ENCODE assay signal across 8 mouse cellular contexts in the genomic region with DNA sequence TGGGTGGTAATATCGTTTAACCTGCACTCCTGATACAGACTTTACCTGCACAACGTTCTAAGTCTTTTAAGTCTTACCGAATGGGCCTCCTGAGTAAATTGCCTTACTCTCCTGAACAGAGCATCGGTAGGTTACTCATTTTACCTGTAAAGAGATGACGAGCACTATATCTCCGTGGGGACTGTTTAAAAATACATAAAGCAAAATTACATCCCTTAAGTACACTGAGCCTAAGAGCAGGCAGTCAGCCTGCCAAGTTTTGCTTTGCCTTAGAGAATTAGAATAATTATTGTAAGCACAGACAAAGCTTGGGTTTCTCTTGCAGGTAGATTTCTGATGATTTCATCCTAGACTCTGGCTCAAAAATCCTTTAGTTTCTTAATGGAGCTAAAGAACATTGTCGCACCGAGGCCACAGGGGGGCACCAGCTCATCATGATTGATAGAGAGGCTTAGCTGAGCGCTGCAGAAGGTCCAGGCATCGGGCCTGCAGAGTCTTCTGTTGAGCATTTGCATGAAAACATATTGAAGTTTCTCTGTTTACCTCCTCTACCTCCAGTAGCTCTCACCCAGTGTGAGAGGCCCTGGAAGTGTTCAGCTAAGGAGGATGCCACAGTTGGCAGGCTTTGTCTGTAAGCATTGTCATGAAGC.
DNase-seq lines count a peak whose midpoint lies in the region; ATAC-seq and TF ChIP-seq lines count a peak whose summit lies in the region.

No protein-coding gene starts in this region.

- H3K4me1 ChIP-seq in forebrain, embryonic 11.5 days (replicated peaks; ENCODE audit: control insufficient read depth, insufficient read depth, low read length), result no peaks in the 10 kb centered on the region
- H3K4me1 ChIP-seq in intestine, embryonic 16.5 days (ENCODE audit: control insufficient read depth, insufficient read depth, low read length), result no peaks in the 10 kb centered on the region

- no peak overlapping the region for H3K9ac ChIP-seq in forebrain, embryonic 11.5 days (ENCODE audit: low read length)
- H3K9ac ChIP-seq in intestine, embryonic 16.5 days (ENCODE audit: low read depth, low read length), result no peak overlapping the region

- intact Hi-C loops in left cerebral cortex, postnatal 36 days (cut with DNase I), result no loop called here

- peak; percentile 67; the same call in 1 of the 2 replicates for ATAC-seq in forebrain, embryonic 11.5 days (replicated peaks; ENCODE audit: low FRiP score)
- ATAC-seq in intestine, embryonic 16.5 days, result peak; percentile 56; the same call in 1 of the 2 replicates

- WGBS in forebrain, embryonic 11.5 days, result 50% methylated on average over 10 of the region's 10 CpGs
- 41% methylated on average over 10 of the region's 10 CpGs for WGBS in intestine, embryonic 16.5 days

- H3K4me2 ChIP-seq in forebrain, embryonic 11.5 days (ENCODE audit: low read depth, low read length, severe bottlenecking), result no peak overlapping the region
- no peak overlapping the region for H3K4me2 ChIP-seq in intestine, embryonic 16.5 days (ENCODE audit: low read depth, low read length)

- no peak for TF ChIP-seq POLR2A in brain, embryonic 14.5 days (IDR thresholded peaks at IDR 0.05; ENCODE audit: borderline replicate concordance, extremely low read depth, insufficient read depth, insufficient read length, poor library complexity, severe bottlenecking)

- H3K27me3 ChIP-seq in forebrain, embryonic 11.5 days (ENCODE audit: control insufficient read depth, insufficient read depth, low read length), result no peaks in the 10 kb centered on the region
- H3K27me3 ChIP-seq in intestine, embryonic 16.5 days (replicated peaks; ENCODE audit: control insufficient read depth, insufficient read depth, low read length), result no peaks in the 10 kb centered on the region

- peak; percentile 80 for TF ChIP-seq CTCF in brain, embryonic 14.5 days (IDR thresholded peaks at IDR 0.05; ENCODE audit: borderline replicate concordance, extremely low read depth, insufficient read depth, insufficient read length)

- no peak overlapping the region for H3K4me3 ChIP-seq in forebrain, embryonic 11.5 days (ENCODE audit: low read depth, low read length)
- no peak overlapping the region for H3K4me3 ChIP-seq in intestine, embryonic 16.5 days (ENCODE audit: low read length)

- no peaks in the 10 kb centered on the region for H3K9me3 ChIP-seq in forebrain, embryonic 11.5 days (ENCODE audit: control insufficient read depth, low read length)
- no peaks in the 10 kb centered on the region for H3K9me3 ChIP-seq in intestine, embryonic 16.5 days (ENCODE audit: control insufficient read depth, low read length)

- no peak overlapping the region for H3K27ac ChIP-seq in forebrain, embryonic 11.5 days (ENCODE audit: low read depth, low read length)
- no peak overlapping the region for H3K27ac ChIP-seq in intestine, embryonic 16.5 days (ENCODE audit: low read length)

- peak; percentile 32 for DNase-seq in kidney, adult 18-20 months
- no peak for DNase-seq in kidney, adult 11 months
- peak; percentile 90 for DNase-seq in brain, embryonic 14.5 days (ENCODE audit: low read depth)
- DNase-seq in forebrain, embryonic 11.5 days (ENCODE audit: low spot score), result peak; percentile 80
- DNase-seq in left cerebral cortex, postnatal 36 days (ENCODE audit: low spot score in 2 of 2), result peak; percentile 68 to 71
- DNase-seq in neural tube, embryonic 10.5 days (ENCODE audit: extremely low spot score, low spot score), result peak; percentile 65
- peak; percentile 11 for DNase-seq in urinary bladder, postnatal 10 days (ENCODE audit: low spot score)

- no peaks in the 10 kb centered on the region for H3K36me3 ChIP-seq in forebrain, embryonic 11.5 days (ENCODE audit: control insufficient read depth, insufficient read depth, low read length)
- H3K36me3 ChIP-seq in intestine, embryonic 16.5 days (ENCODE audit: control insufficient read depth, insufficient read depth, low read length), result no peaks in the 10 kb centered on the region
